Mouse (Mus musculus) megakaryocyte-erythroid progenitor cell, adult 5 weeks (primary cell): ENCODE measurements around the gene Mindy3. TPM values are rescaled to one million over a fixed set of nuclear protein-coding genes. Genes with fewer than 3 reads are reported as not detected.

Experiments used
- polyA plus RNA-seq: library from polyadenylated mRNA; stranded (reverse); fragments of >175 nt; gene quantifications from 2 replicates; pipeline ENCODE4 v1.2.3, GENCODE M21; 2012

Mindy3 gene
- 50.7 and 87.2 TPM in 2 replicates for polyA plus RNA-seq

GRCm38 (mm10) chr2:12419262-12419655, at the start of gene Mindy3:
Gene Mindy3, minus strand, starts transcription at chr2:12419470.

GRCm38 (mm10) chr2:12301431-12302170, 117.7 kb downstream of the Mindy3 start, which contains the start of gene Itga8:
Gene Itga8, minus strand, starts transcription at chr2:12301922.

Other genes with a start within 250 kb of the Mindy3 start
- 0.07 TPM in 1 of 2 replicates, not detected in the other for gene Itga8, start 117.5 kb downstream of the Mindy3 start, polyA plus RNA-seq